Mouse (Mus musculus): ENCODE measurements at regions not wholly inside any gene's neighbourhood (a gene's known extent, or its start where the extent isn't known, plus 50 kb on each side); places are given as distances from the start of the nearest gene placed in this dataset.

- DNase-seq: no peak
- Histone ChIP-seq H3K36me3 (ENCODE audit: control insufficient read depth, insufficient read depth, low read length) (no peaks in the 10 kb centered on the region), H3K4me3 (ENCODE audit: control insufficient read depth, insufficient read depth, low read length) (no peak overlapping the region), H3K27ac (ENCODE audit: control insufficient read depth, insufficient read depth, low read length) (no peak overlapping the region), H3K27me3 (ENCODE audit: control insufficient read depth, insufficient read depth, low read length) (no peaks in the 10 kb centered on the region), H3K4me1 (replicated peaks; ENCODE audit: control insufficient read depth, insufficient read depth, low read length) (0 out of 2 replicates have a peak, but pooled peaks cover 2% of the 10 kb centered on the region)
- TF ChIP-seq CTCF (IDR thresholded peaks at IDR 0.05; ENCODE audit: borderline replicate concordance, control insufficient read depth, extremely low read depth, insufficient read depth, low read length, poor library complexity): no peak
- TF ChIP-seq POLR2A (IDR thresholded peaks at IDR 0.05; ENCODE audit: control insufficient read depth, extremely low read depth, insufficient read depth, low read length, poor library complexity): no peak
- WGBS: 73% methylated on average over 3 of the region's 3 CpGs
These were observed 179.9 kb upstream of the Frmd6 start for GRCm38 (mm10) chr12:70645407-70645806.

GRCm38 (mm10) chr12:70647516-70647915, 177.8 kb upstream of the Frmd6 start:
- H3K36me3 ChIP-seq (ENCODE audit: control insufficient read depth, insufficient read depth, low read length): no peaks in the 10 kb centered on the region
- DNase-seq: no peak
- TF ChIP-seq CTCF (IDR thresholded peaks at IDR 0.05; ENCODE audit: borderline replicate concordance, control insufficient read depth, extremely low read depth, insufficient read depth, low read length, poor library complexity): no peak
- no peak for TF ChIP-seq POLR2A (IDR thresholded peaks at IDR 0.05; ENCODE audit: control insufficient read depth, extremely low read depth, insufficient read depth, low read length, poor library complexity)
- WGBS: 87% methylated on average over 6 of the region's 6 CpGs
- H3K4me3 ChIP-seq (ENCODE audit: control insufficient read depth, insufficient read depth, low read length): no peak overlapping the region
- no peak overlapping the region for H3K27ac ChIP-seq (ENCODE audit: control insufficient read depth, insufficient read depth, low read length)
- no peaks in the 10 kb centered on the region for H3K27me3 ChIP-seq (ENCODE audit: control insufficient read depth, insufficient read depth, low read length)
- H3K4me1 ChIP-seq (replicated peaks; ENCODE audit: control insufficient read depth, insufficient read depth, low read length): 0 out of 2 replicates have a peak, but pooled peaks cover 2% of the 10 kb centered on the region

GRCm38 (mm10) chr12:70648179-70648811, 177.0 kb upstream of the Frmd6 start:
- H3K4me1 ChIP-seq (replicated peaks; ENCODE audit: control insufficient read depth, insufficient read depth, low read length): 0 out of 2 replicates have a peak, but pooled peaks cover 2% of the 10 kb centered on the region
- TF ChIP-seq POLR2A (IDR thresholded peaks at IDR 0.05; ENCODE audit: control insufficient read depth, extremely low read depth, insufficient read depth, low read length, poor library complexity): no peak
- no peaks in the 10 kb centered on the region for H3K27me3 ChIP-seq (ENCODE audit: control insufficient read depth, insufficient read depth, low read length)
- H3K36me3 ChIP-seq (ENCODE audit: control insufficient read depth, insufficient read depth, low read length): no peaks in the 10 kb centered on the region
- no peak for DNase-seq
- 92% methylated on average over 6 of the region's 6 CpGs for WGBS
- no peak overlapping the region for H3K27ac ChIP-seq (ENCODE audit: control insufficient read depth, insufficient read depth, low read length)
- no peak overlapping the region for H3K4me3 ChIP-seq (ENCODE audit: control insufficient read depth, insufficient read depth, low read length)

GRCm38 (mm10) chr12:70648812-70649188, 176.5 kb upstream of the Frmd6 start:
- Histone ChIP-seq H3K27me3 (ENCODE audit: control insufficient read depth, insufficient read depth, low read length) (no peaks in the 10 kb centered on the region), H3K36me3 (ENCODE audit: control insufficient read depth, insufficient read depth, low read length) (no peaks in the 10 kb centered on the region), H3K27ac (ENCODE audit: control insufficient read depth, insufficient read depth, low read length) (no peak overlapping the region), H3K4me3 (ENCODE audit: control insufficient read depth, insufficient read depth, low read length) (no peak overlapping the region), H3K4me1 (replicated peaks; ENCODE audit: control insufficient read depth, insufficient read depth, low read length) (0 out of 2 replicates have a peak, but pooled peaks cover 2% of the 10 kb centered on the region)
- no peak for DNase-seq
- TF ChIP-seq CTCF (IDR thresholded peaks at IDR 0.05; ENCODE audit: borderline replicate concordance, control insufficient read depth, extremely low read depth, insufficient read depth, low read length, poor library complexity) (no peak), POLR2A (IDR thresholded peaks at IDR 0.05; ENCODE audit: control insufficient read depth, extremely low read depth, insufficient read depth, low read length, poor library complexity) (no peak)
- WGBS: 98% methylated on average over 1 of the region's 1 CpGs

GRCm38 (mm10) chr12:70649691-70650090, 175.6 kb upstream of the Frmd6 start:
- DNase-seq: no peak
- Histone ChIP-seq H3K36me3 (ENCODE audit: control insufficient read depth, insufficient read depth, low read length) (no peaks in the 10 kb centered on the region), H3K4me3 (ENCODE audit: control insufficient read depth, insufficient read depth, low read length) (no peak overlapping the region), H3K27me3 (ENCODE audit: control insufficient read depth, insufficient read depth, low read length) (no peaks in the 10 kb centered on the region), H3K27ac (ENCODE audit: control insufficient read depth, insufficient read depth, low read length) (no peak overlapping the region), H3K4me1 (replicated peaks; ENCODE audit: control insufficient read depth, insufficient read depth, low read length) (0 out of 2 replicates have a peak, but pooled peaks cover 2% of the 10 kb centered on the region)
- 83% methylated on average over 2 of the region's 2 CpGs for WGBS
- TF ChIP-seq POLR2A (IDR thresholded peaks at IDR 0.05; ENCODE audit: control insufficient read depth, extremely low read depth, insufficient read depth, low read length, poor library complexity): no peak
- TF ChIP-seq CTCF (IDR thresholded peaks at IDR 0.05; ENCODE audit: borderline replicate concordance, control insufficient read depth, extremely low read depth, insufficient read depth, low read length, poor library complexity): no peak

- no peaks in the 10 kb centered on the region for H3K36me3 ChIP-seq (ENCODE audit: control insufficient read depth, insufficient read depth, low read length)
- no peak for DNase-seq
- no peak overlapping the region for H3K27ac ChIP-seq (ENCODE audit: control insufficient read depth, insufficient read depth, low read length)
- no peaks in the 10 kb centered on the region for H3K27me3 ChIP-seq (ENCODE audit: control insufficient read depth, insufficient read depth, low read length)
- H3K4me1 ChIP-seq (replicated peaks; ENCODE audit: control insufficient read depth, insufficient read depth, low read length): 0 out of 2 replicates have a peak, but pooled peaks cover 2% of the 10 kb centered on the region
- TF ChIP-seq POLR2A (IDR thresholded peaks at IDR 0.05; ENCODE audit: control insufficient read depth, extremely low read depth, insufficient read depth, low read length, poor library complexity) (no peak), CTCF (IDR thresholded peaks at IDR 0.05; ENCODE audit: borderline replicate concordance, control insufficient read depth, extremely low read depth, insufficient read depth, low read length, poor library complexity) (no peak)
- 86% methylated on average over 4 of the region's 4 CpGs for WGBS
- H3K4me3 ChIP-seq (ENCODE audit: control insufficient read depth, insufficient read depth, low read length): no peak overlapping the region
These were observed 174.8 kb upstream of the Frmd6 start for GRCm38 (mm10) chr12:70650470-70650869.

GRCm38 (mm10) chr12:70652751-70653150, 172.6 kb upstream of the Frmd6 start:
- no peaks in the 10 kb centered on the region for H3K36me3 ChIP-seq (ENCODE audit: control insufficient read depth, insufficient read depth, low read length)
- WGBS: 96% methylated on average over 3 of the region's 3 CpGs
- H3K27ac ChIP-seq (ENCODE audit: control insufficient read depth, insufficient read depth, low read length): no peak overlapping the region
- no peak overlapping the region for H3K4me3 ChIP-seq (ENCODE audit: control insufficient read depth, insufficient read depth, low read length)
- no peaks in the 10 kb centered on the region for H3K27me3 ChIP-seq (ENCODE audit: control insufficient read depth, insufficient read depth, low read length)
- no peak for DNase-seq
- peaks cover 12% of the 10 kb centered on the region for H3K4me1 ChIP-seq (replicated peaks; ENCODE audit: control insufficient read depth, insufficient read depth, low read length)
- TF ChIP-seq POLR2A (IDR thresholded peaks at IDR 0.05; ENCODE audit: control insufficient read depth, extremely low read depth, insufficient read depth, low read length, poor library complexity): no peak
- 0 out of 2 replicates have a peak, but pooled peaks have one; percentile 13 for TF ChIP-seq CTCF (IDR thresholded peaks at IDR 0.05; ENCODE audit: borderline replicate concordance, control insufficient read depth, extremely low read depth, insufficient read depth, low read length, poor library complexity)

Measured in thymus, adult 2 months (tissue).